Mouse (Mus musculus) neural tube, embryonic 11.5 days (tissue): ENCODE measurements around the gene Olfr606. TPM values are rescaled to one million over a fixed set of nuclear protein-coding genes. Genes with fewer than 3 reads are reported as not detected.
"Not testable (repeated sequence)": the region's sequence is repeated elsewhere in the genome, so short reads cannot be mapped to it uniquely, and the experiment has no call there.

Experiments used
- ATAC-seq: fragments of 200-750 bp; cut with Nextera tagmentation; 2 replicates; pipeline ENCODE4 v1.8.0; 2017; ENCODE audit warnings: moderate number of reproducible peaks, mild to moderate bottlenecking, moderate TSS enrichment, moderate library complexity; ENCODE audit not compliant: insufficient read depth, low FRiP score, low TSS enrichment
- DNase-seq: peaks from one replicate; pipeline ENCODE4 v3.0.0-alpha.2; 2015; ENCODE audit warnings: low spot score
- H3K27ac ChIP-seq: fragments of 300-500 bp; sonication (generic); 2 replicates; pipeline ENCODE4 v1.5.1; 2014; ENCODE audit warnings: low read depth, mild to moderate bottlenecking, low read length
- H3K27me3 ChIP-seq: fragments of 300-500 bp; sonication (generic); 2 replicates; pipeline ENCODE4 v1.6.1; 2014; ENCODE audit warnings: mild to moderate bottlenecking, low read length, mixed read lengths; ENCODE audit not compliant: control insufficient read depth, insufficient read depth
- H3K36me3 ChIP-seq: fragments of 300-500 bp; sonication (generic); 2 replicates; pipeline ENCODE4 v1.6.1; 2014; ENCODE audit warnings: mild to moderate bottlenecking, low read length, moderate library complexity, mixed read lengths; ENCODE audit not compliant: control insufficient read depth, insufficient read depth
- H3K4me1 ChIP-seq: fragments of 300-500 bp; sonication (generic); 2 replicates; pipeline ENCODE4 v1.6.1; 2014; ENCODE audit warnings: low read length, mixed read lengths; ENCODE audit not compliant: control insufficient read depth, insufficient read depth
- H3K4me2 ChIP-seq: fragments of 300-500 bp; sonication (generic); 2 replicates; pipeline ENCODE4 v1.6.1; 2014; ENCODE audit warnings: low read depth, mild to moderate bottlenecking, moderate library complexity
- H3K4me3 ChIP-seq: fragments of 300-500 bp; sonication (generic); 2 replicates; pipeline ENCODE4 v1.5.1; 2014; ENCODE audit warnings: low read depth, low read length
- H3K9ac ChIP-seq: fragments of 300-500 bp; sonication (generic); 2 replicates; pipeline ENCODE4 v1.6.1; 2014; ENCODE audit warnings: mild to moderate bottlenecking, low read length
- H3K9me3 ChIP-seq: fragments of 300-500 bp; sonication (generic); 2 replicates; pipeline ENCODE4 v1.6.1; 2016; ENCODE audit warnings: low read length; ENCODE audit not compliant: control insufficient read depth
- WGBS: fragments of 180-500 bp; shearing (Covaris S2); extraction: QIAGEN DNeasy Blood & Tissue Kit; methylation state at CpG from one replicate; pipeline ENCODE4 v1.1.7; 2014; 5-methylcytosine and 5-hydroxymethylcytosine counted together
- polyA plus RNA-seq: library from polyadenylated mRNA; unstranded; fragments of >200 nt; fragmentation: Nextera tagmentation; extraction: Ambion mirVana; gene quantifications from 2 replicates; pipeline ENCODE4 v1.2.1, GENCODE M21; 2014

Olfr606 gene
- polyA plus RNA-seq: not detected in 2 replicates

DNA sequence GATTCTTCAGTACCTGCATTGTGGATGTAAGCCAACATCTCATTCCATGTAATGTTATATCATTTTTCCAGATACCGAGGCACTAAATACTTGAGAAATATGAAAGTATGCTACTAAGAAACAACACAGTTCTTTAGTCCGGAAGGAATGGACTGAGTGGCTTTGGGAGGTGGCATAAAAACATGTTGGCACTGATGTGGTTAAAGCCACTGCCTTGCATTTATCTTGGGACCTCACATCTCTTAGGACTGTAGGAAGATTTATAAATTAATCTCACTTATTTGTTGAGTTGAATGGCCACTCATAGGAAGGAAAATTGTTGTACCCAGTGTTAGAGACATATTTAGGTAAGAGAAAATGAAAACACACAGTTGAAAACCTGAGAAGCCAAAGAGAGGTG lies at the start of gene Olfr606:
TSS of gene Olfr606 (plus strand) at position 301 of the 400 bp plus-strand sequence.
- no peak for ATAC-seq

GRCm38 (mm10) chr7:103406521-103407055 lies 42.3 kb upstream of the Olfr606 start:
- H3K27ac ChIP-seq, ATAC-seq, H3K9ac ChIP-seq, H3K4me2 ChIP-seq, H3K36me3 ChIP-seq, H3K27me3 ChIP-seq, DNase-seq, H3K4me1 ChIP-seq, H3K4me3 ChIP-seq, H3K9me3 ChIP-seq: not testable (repeated sequence)
- WGBS: 79% methylated on average over 3 of the region's 3 CpGs

More for the DNA sequence above, at the start of gene Olfr606:
- WGBS: 90% methylated on average over 2 of the region's 2 CpGs
- no peak within 1 kb of the TSS for H3K4me2 ChIP-seq
- H3K27ac ChIP-seq: no peak within 1 kb of the TSS
- no peak within 1 kb of the TSS for H3K4me3 ChIP-seq
- no peaks in the 10 kb centered on the region for H3K36me3 ChIP-seq
- no peaks in the 10 kb centered on the region for H3K9me3 ChIP-seq
- H3K9ac ChIP-seq: no peak within 1 kb of the TSS
- DNase-seq: no peak
- H3K27me3 ChIP-seq: no peaks in the 10 kb centered on the region
- H3K4me1 ChIP-seq: no peaks in the 10 kb centered on the region

GRCm38 (mm10) chr7:103414772-103415171 lies 34.1 kb upstream of the Olfr606 start, which contains the start of gene Usp17lc:
Usp17lc (plus strand) TSS chr7:103415072.
- 50% methylated on average over 1 of the region's 1 CpGs for WGBS

DNA sequence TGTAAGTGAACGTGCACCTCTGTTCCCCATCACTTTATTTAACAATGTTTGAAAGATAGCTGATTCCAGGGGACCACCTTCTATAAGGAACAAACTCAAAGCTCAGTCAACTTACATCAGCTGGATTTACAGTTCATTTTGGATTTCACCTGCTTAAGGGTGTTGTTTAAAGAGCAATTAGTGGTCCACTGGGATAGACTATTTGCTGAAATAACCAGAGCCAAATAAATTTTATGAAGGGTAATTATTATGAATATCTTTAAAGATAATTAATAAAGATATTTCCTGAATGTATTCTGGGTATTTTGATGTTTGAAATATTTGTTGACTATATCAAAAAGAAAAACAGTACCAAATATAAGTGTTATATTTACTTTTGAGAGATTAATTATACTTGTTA lies 3.5 kb upstream of the Olfr606 start, which contains the start of gene Olfr605:
TSS of gene Olfr605 (minus strand) at position 101 of the 400 bp plus-strand sequence.
- Histone ChIP-seq H3K9me3 (no peaks in the 10 kb centered on the region), H3K4me3 (no peak within 1 kb of the TSS), H3K4me1 (no peaks in the 10 kb centered on the region), H3K36me3 (no peaks in the 10 kb centered on the region), H3K4me2 (no peak within 1 kb of the TSS), H3K9ac (no peak within 1 kb of the TSS), H3K27me3 (no peaks in the 10 kb centered on the region), H3K27ac (no peak within 1 kb of the TSS)
- no peak for DNase-seq
- WGBS: 93% methylated on average over 1 of the region's 1 CpGs
- ATAC-seq: no peak

More at GRCm38 (mm10) chr7:103414772-103415171, 34.1 kb upstream of the Olfr606 start, which contains the start of gene Usp17lc:
- H3K27me3 ChIP-seq, H3K4me1 ChIP-seq, H3K9me3 ChIP-seq, ATAC-seq, H3K4me2 ChIP-seq, H3K36me3 ChIP-seq, H3K4me3 ChIP-seq, H3K27ac ChIP-seq, H3K9ac ChIP-seq, DNase-seq: not testable (repeated sequence)

GRCm38 (mm10) chr7:103460590-103460989 lies 11.7 kb downstream of the Olfr606 start:
- no peaks in the 10 kb centered on the region for H3K4me1 ChIP-seq
- ATAC-seq: no peak
- H3K4me3 ChIP-seq: no peak overlapping the region
- WGBS: 90% methylated on average over 5 of the region's 5 CpGs
- H3K27me3 ChIP-seq: no peaks in the 10 kb centered on the region
- no peak overlapping the region for H3K4me2 ChIP-seq
- H3K36me3 ChIP-seq: no peaks in the 10 kb centered on the region
- no peaks in the 10 kb centered on the region for H3K9me3 ChIP-seq
- H3K9ac ChIP-seq: no peak overlapping the region
- H3K27ac ChIP-seq: no peak overlapping the region
- DNase-seq: no peak

- H3K4me1 ChIP-seq: no peaks in the 10 kb centered on the region
- DNase-seq: no peak
- no peaks in the 10 kb centered on the region for H3K36me3 ChIP-seq
- no peak for ATAC-seq
- H3K4me2 ChIP-seq: no peak within 1 kb of the TSS
- H3K27me3 ChIP-seq: no peaks in the 10 kb centered on the region
- H3K27ac ChIP-seq: no peak within 1 kb of the TSS
- no peaks in the 10 kb centered on the region for H3K9me3 ChIP-seq
- no peak within 1 kb of the TSS for H3K9ac ChIP-seq
- H3K4me3 ChIP-seq: no peak within 1 kb of the TSS
These were observed 20.7 kb downstream of the Olfr606 start, which contains the start of gene Olfr608 for GRCm38 (mm10) chr7:103469577-103469976. Olfr608 (plus strand) TSS chr7:103469877.

DNA sequence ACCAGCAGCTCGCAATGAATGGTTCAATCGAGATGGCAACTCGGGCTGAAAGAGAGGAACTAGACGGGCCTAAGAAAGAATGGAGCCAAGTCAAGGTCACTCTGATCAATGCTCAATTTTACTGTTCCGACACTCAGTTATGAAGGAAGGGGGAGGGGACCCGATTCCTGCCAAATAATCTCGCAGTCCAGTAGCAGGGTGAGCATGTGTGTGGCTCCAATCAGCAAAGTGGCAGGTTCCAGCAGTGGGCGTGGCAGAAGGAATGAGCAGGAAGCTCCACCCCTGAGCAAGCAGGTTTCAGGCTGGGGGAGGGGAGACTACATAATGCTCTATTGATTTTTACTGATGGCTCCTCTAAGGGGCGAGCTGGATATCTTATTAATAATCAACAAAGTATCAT lies 28.3 kb downstream of the Olfr606 start:
- not testable (repeated sequence) for H3K27me3 ChIP-seq, H3K27ac ChIP-seq, H3K4me1 ChIP-seq, H3K9me3 ChIP-seq, H3K9ac ChIP-seq, H3K36me3 ChIP-seq, H3K4me3 ChIP-seq, ATAC-seq, DNase-seq, H3K4me2 ChIP-seq
- WGBS: 89% methylated on average over 9 of the region's 9 CpGs

DNA sequence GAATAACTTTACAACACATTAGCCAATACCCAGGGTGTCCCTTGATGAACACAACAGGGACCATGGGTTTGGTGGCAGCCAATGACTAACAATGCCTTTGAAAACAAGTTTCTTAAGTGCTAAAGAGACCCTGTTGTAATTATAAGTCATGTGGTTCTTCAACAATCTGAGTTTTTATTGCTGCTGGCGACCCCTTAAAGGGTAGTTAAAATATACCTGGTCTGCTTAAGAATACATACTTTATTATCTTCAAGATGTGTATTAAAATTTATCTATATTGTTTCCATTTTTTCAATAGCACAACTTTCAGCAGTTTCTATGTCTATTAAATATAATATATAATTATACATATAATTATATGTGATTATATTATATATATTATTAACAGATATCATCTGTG lies 49.1 kb downstream of the Olfr606 start, which contains the start of gene Olfr609:
TSS of gene Olfr609 (minus strand) at position 101 of the 400 bp plus-strand sequence.
- no peaks in the 10 kb centered on the region for H3K27me3 ChIP-seq
- no peak within 1 kb of the TSS for H3K4me2 ChIP-seq
- H3K9me3 ChIP-seq: no peaks in the 10 kb centered on the region
- H3K27ac ChIP-seq: no peak within 1 kb of the TSS
- DNase-seq: no peak
- no peak for ATAC-seq
- H3K4me1 ChIP-seq: no peaks in the 10 kb centered on the region
- no peak within 1 kb of the TSS for H3K4me3 ChIP-seq
- H3K9ac ChIP-seq: no peak within 1 kb of the TSS
- 66% methylated on average over 1 of the region's 1 CpGs for WGBS
- no peaks in the 10 kb centered on the region for H3K36me3 ChIP-seq
